Mouse (Mus musculus) liver (tissue): ENCODE data around the gene Best1.

Source experiments
- DNase-seq: peaks from one replicate; pipeline ENCODE4 v3.0.0-alpha.2; 2020; ENCODE audit warnings: mixed read lengths

The Best1 gene

GRCm38 (mm10) chr19:10022414-10023303, 21.2 kb upstream of the Best1 start:
- peak; percentile 60 for DNase-seq

- no peak for DNase-seq
Observed at GRCm38 (mm10) chr19:10021981-10022380, 20.5 kb upstream of the Best1 start.

- no peak for DNase-seq
Observed at GRCm38 (mm10) chr19:10019214-10019760, 17.9 kb upstream of the Best1 start.

- no peak for DNase-seq
Observed at GRCm38 (mm10) chr19:10018527-10018818, 17.0 kb upstream of the Best1 start.

GRCm38 (mm10) chr19:10017637-10018526, 16.4 kb upstream of the Best1 start:
- peak; percentile 97 for DNase-seq

- DNase-seq = peak; percentile 77
Observed at GRCm38 (mm10) chr19:10016151-10016550, 14.7 kb upstream of the Best1 start.

- DNase-seq = peak; percentile 70
Observed at GRCm38 (mm10) chr19:10015442-10015841, 14.0 kb upstream of the Best1 start.

GRCm38 (mm10) chr19:10014824-10015223, 13.4 kb upstream of the Best1 start:
- peak; percentile 95 for DNase-seq

GRCm38 (mm10) chr19:10013913-10014312, 12.5 kb upstream of the Best1 start:
- DNase-seq = peak; percentile 90

GRCm38 (mm10) chr19:10013348-10013747, 11.9 kb upstream of the Best1 start:
- DNase-seq = peak; percentile 62

- peak; percentile 41 for DNase-seq
Observed at GRCm38 (mm10) chr19:10012827-10013278, 11.4 kb upstream of the Best1 start.

GRCm38 (mm10) chr19:10011408-10011807, 10.0 kb upstream of the Best1 start:
- DNase-seq = no peak

GRCm38 (mm10) chr19:10003696-10004095, 2.3 kb upstream of the Best1 start:
- DNase-seq = no peak

GRCm38 (mm10) chr19:10000330-10000729, 1.1 kb downstream of the Best1 start:
- peak; percentile 29 for DNase-seq

GRCm38 (mm10) chr19:9998736-9999486, 2.5 kb downstream of the Best1 start:
- no peak for DNase-seq

GRCm38 (mm10) chr19:9998063-9998416, 3.4 kb downstream of the Best1 start:
- no peak for DNase-seq

GRCm38 (mm10) chr19:9997204-9998062, 4.0 kb downstream of the Best1 start:
- no peak for DNase-seq

- DNase-seq = peak; percentile 89
Observed at GRCm38 (mm10) chr19:9993036-9993656, 8.3 kb downstream of the Best1 start.

GRCm38 (mm10) chr19:9992011-9992958, 9.1 kb downstream of the Best1 start:
- no peak for DNase-seq

GRCm38 (mm10) chr19:9991304-9991703, 10.1 kb downstream of the Best1 start:
- DNase-seq = peak; percentile 89
